Mouse (Mus musculus) left cerebral cortex, adult 8-10 months (tissue): ENCODE measurements at regions not wholly inside any gene's neighbourhood (a gene's known extent, or its start where the extent isn't known, plus 50 kb on each side); places are given as distances from the start of the nearest gene placed in this dataset.

ENCODE experiments used
- DNase-seq, 2 experiments: peaks; one replicate each; pipeline ENCODE4 v3.0.0; 2022; ENCODE audit warnings: low spot score in 2 of 2

DNA sequence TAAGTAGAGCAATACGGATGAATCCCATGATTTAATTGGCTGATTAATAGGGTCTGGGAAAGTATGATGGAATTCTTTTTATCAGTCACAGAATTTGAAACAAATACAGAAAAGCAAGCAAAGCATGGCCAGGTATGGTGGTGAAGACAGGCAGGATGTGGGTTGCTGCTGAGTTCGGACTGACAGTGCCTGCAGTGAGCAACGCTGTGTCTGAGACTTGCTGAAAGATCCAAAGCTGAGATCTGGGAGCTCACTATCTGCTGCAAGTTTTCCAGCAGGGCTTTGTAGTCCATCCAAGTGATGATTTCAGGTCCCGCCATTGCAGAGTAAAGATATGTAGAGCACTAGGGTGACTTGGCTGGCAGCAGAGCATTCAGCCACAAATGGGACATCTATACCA is 189.3 kb upstream of the Ahr start:
- no peak for DNase-seq

DNA sequence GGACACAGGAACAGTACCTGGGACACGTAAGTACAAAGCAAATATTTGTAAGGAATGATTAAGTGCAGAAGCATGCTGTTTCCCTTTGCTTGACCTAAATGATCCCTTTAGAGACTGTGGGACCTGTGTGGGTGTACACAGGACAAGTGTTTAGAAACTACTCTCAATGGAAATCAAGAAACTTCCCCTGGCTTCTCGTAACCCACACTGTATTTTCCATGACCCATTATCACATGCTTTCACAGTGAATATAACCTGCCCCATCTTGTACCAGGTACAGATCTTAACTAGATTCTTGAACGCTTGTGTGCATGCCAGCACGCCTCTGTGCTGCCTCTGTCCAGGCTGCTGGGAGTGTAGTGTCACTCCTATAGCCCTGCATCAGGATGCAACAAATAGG is 177.8 kb upstream of the Ahr start:
- no peak for DNase-seq

DNA sequence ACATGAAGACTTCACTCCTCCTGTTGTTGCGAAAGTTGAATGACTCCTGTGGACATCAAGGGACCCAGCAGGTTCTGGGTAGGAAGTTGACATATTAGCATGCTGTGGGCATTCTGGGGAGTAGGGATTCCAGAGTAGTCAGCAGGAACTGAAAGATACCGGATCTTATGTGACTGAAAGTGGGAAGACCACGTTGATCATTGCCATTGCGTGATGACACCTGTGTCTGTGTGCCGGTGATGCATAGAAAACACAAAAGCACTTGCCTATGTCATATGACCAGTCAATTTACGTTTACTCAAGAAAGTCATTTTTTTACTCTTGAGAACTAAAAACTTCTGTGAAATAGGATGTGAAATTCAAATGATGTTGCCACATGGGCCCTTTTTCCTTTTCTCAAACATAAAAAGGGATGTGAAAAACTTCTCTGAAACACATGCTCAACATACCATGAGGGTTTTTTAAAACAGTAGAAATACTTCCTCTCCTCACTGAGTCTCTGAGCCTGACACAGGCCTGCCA is 176.8 kb upstream of the Ahr start:
- no peak for DNase-seq

DNA sequence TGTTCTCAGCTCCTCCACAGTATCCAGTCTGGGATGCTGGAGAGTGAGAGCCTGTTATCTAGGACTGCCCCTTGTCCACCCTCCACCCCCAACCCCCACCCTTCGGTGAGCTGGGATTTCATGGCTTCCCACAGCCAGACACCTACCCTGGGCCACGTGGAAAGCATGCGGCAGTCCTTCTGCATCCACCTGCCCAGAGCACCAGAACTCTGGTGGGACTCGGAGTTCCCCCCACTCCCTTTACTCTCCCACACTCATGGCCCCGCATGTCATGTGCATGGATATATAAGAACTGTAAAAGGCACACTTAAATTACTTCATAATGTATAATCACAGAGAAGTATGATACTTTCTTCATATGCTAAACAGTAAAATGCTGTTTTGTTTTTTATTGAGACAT is 175.5 kb upstream of the Ahr start:
- no peak for DNase-seq

DNA sequence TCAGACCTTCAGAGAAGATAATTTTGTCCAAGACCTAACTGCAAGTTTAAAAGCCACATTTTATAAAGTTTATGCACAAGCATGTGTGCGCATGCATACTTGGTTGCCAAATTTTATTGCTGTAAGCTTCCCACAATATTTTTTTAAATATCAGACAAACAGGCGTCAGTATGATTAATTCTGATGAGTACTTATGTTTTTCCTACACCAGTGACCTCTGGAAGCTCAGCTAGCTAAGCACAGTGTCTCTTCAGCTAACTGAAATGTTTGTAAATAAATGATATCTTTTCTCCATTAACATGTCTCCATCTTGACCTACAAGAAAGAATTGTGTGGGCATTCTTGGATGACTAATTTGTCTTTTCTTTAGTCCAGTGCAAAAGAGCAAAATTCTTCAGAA is 168.6 kb upstream of the Ahr start:
- no peak for DNase-seq

DNA sequence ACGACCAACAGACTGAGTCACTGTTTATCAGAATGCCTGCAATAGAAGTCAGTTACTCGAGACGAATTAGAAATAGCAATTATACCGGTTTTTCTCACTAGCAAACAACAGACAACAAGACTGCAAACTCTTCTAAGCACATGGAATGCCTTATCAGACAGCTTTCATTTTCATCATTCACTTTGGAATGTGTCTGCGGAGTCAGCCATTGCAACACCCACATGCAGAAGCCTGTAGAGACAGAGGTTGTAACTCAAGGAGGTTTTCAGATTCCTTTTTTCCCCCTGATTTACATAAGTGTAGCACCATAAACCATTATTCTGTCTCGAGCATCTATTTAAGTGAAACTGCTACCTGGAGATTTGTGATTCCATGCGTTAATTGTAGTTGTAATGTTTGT is 167.8 kb upstream of the Ahr start:
- DNase-seq: no peak

DNA sequence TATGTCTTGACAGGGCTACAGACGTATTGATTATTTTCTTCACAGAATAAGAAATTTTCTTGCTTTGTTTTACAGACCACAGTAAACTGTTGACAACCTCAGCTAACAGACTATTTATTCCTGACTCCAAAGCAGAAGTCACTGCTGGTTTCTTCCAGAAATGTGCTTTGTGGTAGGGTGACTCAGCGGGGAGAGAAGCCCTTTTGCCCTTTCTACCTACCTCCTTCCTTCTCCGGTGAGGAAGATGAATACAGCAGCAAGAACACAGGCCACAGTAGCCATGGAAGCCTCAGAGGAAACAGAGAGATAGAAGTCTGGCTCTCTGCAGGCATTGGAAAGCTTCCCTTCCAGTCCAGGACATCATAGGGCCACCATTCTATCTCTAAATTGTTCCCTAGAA is 159.4 kb upstream of the Ahr start:
- DNase-seq: no peak

DNA sequence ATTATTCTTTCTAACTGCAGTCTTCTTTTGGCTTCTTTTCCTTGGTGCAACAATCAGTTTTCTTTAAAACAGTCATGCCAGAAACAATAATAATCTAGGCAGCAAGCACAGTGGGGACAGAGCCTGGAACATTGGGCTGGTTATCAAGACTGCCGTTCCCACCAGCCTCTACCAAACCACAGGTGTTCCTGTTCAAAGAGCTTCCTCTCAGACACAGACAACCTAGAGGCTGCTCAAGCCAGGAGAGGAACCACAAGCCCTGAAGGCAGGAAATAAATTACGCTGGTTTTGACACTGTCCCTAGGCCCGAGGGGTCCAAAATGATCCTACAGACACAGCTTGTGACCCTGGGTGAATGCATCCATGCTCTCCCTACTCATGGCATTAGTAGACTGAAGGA is 156.1 kb upstream of the Ahr start:
- DNase-seq: no peak

DNA sequence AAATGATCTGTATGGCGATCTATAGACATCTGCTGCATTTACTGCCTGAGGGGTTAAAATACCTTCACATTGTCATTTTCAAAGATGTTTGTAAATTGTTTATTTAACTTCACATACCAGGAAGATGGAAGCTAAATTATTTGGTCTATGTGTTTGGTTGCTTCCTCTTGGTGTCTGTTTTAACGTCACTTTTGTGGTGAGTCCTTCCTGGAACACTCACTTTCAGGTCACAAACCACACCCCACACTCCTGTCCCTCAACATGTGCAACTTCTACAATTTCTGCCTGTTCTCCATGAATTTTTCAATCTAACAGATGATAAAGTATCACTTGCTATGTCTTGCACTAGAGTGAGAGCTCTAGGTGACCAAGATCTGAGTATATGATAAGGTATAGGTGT is 151.4 kb upstream of the Ahr start:
- DNase-seq: no peak

DNA sequence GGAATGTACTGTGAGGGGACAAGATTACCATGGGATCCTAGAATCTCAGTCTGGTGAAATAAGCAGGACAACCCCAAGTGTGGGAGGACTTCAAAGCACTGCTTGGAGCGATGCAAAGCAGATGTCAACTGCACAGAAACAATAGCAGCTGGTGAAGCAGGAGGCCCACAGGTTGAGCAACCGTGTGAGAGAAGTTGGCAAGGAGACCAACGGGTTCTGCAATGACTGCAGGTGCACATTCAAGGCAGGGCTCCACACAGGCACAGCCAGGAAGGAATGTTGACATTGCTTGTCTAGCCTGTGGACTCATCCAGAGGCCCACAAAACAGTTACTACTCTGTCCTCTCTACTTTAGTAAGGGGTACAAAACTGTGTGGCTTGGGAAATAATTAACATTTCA is 150.4 kb upstream of the Ahr start:
- peak in 1 of 2 experiments; percentile 8 for DNase-seq

DNA sequence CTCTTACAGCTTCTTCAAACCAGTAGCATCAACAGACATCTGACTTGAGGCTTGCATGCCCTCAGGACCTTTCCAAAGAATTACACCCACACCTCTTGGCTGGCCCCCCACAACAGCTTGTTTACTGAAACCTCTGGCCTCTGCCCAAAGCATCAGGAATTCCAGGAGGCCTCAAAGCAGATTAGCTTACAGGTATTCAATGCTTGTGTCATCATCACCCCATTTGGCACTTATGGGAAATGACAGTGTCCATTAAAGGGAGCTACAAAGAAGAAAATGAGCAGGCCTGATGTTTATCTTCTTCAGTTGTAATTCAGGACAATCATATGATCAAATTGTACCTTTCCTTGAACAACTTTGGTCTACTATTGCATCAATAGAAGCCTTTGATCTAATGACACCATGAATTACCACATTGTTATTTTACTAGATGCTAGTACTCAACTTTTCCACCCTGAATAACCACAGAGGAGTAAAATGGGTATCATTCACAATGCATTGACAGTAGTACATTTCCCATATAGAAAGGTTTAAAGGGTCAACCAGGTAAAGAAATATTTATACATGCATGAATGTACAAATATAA is 147.1 kb upstream of the Ahr start:
- DNase-seq: no peak

DNA sequence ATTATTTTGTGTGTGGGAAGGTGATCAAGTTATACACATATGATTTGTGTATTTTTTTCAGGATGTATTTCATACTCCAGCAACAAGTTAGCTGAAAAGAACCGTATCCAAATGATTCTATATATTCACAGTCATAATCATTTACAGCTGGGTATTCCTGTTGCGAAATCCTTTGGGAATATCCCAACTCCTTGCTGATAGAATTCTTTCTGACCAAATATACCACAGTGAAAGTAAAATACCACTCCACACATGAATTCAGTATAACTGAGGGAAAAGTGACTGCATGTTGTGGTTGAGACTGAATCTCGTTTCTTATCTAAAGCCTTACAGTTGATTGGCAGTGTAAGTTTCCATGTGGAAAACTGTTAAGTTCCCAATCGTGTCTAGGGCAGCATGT is 145.1 kb upstream of the Ahr start:
- no peak for DNase-seq

DNA sequence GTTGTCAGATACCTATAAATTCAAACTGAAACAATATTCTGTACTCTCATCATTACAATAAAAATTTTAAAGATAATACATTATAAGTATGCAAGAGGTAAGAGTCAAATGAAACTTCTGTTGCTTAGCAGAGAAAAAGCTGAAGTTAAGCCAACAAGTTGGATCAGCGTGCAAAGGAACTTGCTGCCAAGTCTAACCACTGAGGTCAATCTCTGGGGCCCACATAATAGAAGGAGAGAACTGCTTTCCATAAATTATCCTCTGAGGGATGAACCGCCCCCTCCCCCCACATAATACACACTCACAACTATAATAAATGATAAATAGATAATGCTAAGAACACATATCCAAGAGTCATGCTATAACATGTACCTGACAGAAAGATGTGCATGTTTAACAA is 144.2 kb upstream of the Ahr start:
- no peak for DNase-seq

DNA sequence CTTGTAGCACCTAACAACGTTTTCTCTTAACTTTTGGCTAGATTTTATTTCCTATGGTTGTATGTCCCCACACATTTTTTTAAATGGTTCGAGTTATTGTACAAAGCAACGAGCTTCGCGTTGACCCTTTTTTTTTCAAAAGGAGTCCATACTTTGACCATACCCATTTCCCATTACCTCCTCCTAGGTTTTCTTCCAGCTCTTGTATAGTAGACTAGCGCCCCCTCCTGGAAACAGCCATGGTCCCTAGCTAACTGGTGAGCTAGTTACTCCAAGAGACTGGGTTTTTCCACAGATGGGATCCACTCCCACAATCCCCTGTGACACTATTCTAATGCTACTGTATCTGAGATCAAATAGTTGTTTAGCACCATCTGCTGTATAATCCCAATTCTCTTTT is 139.6 kb upstream of the Ahr start:
- peak in 1 of 2 experiments; percentile 5 for DNase-seq

DNA sequence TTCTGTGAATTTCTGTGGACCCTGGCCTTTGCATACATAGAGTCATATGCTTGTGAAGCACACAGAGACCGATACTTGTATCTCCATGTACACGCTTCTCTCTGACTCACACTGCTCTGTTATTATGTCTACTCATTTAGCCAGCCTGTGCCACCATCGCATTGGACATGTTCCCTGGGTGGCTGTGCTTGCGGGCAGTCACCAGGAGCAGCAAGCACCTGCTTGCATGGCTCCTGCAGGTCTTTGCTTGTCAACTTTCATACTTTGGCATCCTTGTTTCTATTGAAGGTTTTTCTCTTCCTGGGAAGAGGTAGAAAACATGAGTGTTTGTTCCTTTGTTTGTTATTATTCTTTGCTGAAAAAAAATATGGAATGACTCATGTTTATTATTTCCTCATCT is 136.1 kb upstream of the Ahr start:
- DNase-seq: no peak

DNA sequence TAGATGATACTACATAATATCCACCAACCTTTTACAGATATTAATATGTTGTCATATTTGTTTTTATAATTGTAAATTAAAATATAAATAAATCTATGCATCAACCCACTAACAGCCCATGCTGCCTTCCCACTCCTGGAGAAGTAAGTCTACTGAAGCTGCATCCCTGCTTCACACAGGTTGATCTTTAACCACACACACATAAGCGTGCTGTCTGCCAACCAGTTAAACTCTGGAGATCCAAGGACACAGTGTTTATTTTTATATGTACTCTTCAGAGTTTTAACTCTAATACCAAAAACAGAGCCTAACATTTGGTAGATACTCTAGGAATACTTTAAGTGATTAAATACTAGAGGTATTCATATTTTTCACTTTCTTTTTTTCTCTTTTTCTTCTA is 133.9 kb upstream of the Ahr start:
- no peak for DNase-seq

DNA sequence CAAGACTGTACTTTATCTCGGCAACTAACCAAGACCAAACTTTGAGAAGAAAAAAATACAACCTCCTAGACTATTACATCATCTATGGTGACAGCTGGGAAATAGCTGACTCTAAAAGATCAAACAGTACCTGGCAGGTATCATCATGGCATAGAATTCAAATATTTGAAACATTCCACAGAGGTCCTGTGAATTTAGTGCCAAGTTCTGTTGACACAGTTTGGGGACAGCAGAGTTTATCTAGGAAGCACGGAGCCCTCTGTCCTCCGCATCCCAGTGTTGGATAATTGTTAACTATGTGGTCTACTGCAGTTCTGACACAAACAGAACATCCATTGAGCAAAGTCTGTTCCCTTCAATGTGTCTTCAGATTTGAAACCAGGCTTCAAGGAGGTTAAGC is 132.9 kb upstream of the Ahr start:
- no peak for DNase-seq

DNA sequence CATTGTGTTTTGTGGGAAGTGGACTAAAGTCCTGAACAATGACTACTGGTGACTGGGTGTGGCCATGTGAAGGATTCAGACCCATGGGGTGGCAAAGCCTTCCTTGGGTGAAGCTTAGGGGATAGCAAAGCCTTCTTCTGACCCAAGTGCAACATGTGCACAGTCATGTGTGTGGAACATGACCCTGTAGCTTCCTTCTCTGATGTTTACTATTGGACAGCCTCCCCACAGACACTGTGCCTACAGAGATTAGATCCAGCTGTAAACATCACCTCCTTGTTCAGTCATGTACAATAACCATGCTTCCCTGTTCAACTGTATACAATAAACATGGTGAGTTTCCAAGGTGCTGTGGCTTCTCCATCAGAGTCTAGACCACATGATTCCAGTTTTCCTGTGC is 132.4 kb upstream of the Ahr start:
- DNase-seq: no peak

DNA sequence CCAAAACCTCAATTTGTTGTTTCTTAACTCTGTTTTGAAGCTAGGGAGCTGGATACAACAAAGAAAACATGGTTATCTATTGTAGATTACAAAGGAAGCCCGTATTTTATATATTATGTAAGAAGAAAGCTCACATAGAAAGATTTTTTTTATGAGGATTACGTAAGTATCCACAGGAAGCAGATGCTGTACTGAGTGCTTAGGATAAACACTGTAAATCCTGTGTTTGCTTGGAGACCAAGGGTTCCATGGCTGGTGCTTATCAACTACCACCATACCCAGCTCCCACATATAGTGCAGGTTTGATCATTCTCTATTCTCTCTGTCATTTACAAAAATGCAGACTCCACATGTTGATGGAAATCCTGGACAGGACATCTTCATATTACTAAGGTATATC is 131.2 kb upstream of the Ahr start:
- no peak for DNase-seq

DNA sequence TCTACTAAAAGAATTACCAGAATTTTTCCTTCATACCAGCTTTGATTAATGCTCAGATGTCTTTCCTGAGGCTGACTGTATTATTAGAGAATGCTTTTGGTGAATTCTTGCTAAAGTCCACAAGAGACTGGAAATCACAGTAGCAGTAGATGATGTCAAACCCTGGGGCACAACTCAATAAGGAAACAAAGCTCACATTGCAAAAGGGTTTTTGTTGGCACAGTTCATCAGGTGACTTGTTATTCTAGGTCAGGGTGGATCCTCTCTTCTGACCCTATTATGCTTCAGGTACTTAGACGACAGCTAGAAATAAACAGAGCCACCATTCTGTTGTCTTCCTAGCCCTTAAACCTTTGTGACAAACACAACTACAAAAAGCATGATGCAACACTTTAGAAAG is 128.2 kb upstream of the Ahr start:
- DNase-seq: no peak

DNA sequence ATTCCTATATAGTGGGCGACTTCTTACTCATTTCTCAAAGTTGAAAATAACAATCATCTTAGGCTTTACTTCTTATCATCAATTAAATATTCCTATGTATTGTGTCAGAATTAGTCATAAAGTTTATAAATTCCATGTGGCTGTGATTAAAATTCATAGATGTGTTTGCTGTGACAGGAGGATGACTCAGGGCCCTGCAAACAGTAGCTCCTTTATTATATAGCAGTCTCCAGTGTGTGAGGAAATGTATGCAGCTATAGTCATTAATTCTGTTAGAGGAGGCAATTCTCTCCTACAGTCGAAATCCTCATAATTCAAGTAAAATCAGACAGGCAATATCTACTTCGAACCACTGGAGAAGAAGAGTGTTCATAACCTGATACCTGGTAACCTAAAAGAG is 121.7 kb upstream of the Ahr start:
- no peak for DNase-seq

DNA sequence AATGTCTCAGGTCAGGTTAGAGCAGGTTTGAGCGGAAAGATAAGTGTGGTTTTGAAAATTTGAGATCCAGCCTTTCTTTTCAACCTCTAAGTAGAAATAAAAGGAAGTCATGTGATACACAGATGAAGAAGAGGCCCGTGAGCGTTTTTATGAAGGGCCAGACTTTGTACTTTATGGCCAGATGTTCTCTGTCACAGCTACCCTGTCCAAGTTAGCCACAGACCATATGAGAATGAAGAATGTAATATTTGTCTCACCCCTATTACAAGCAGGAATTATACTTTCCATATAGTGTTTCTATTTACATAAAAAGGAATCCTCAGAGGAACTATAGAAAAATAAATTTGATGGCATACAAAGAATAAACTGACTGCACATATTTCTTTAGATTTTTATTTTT is 114.9 kb upstream of the Ahr start:
- DNase-seq: no peak

DNA sequence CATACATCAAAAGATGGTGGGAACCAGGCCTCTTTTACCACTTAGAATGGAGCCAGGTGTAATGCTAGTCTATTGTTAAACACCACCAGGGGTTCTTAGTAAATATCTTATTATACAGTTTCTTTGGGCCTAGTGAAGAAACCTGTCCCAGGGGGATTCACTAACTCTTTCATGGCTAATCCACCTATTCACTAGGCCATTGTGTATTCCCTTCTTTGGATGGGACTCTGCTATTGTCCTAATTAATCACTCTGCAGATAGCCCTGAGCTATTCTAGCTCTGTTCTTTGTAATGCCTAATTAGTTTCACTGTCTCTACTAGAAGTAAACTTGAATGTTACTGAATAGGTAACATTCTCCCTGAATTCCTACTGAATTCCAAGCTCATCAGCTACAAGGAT is 107.6 kb upstream of the Ahr start:
- no peak for DNase-seq

DNA sequence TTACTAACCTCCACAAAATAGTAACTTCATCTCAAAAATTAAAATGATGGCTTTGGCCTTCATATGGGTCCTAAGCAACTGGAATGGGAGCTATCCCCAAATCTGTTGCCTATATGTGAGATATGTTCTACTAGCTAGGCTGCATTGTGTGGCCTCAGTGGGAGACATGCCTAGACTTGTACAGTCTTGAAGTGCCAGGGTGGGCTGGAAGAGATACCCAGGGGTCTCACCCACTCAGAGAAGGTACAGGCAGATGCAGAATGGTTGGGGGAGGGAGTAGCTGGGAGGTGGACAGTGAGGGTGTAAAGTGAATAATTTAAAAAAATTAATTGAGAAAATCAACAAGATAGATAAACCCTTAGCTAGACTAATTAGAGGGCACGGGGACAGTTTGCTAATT is 106.9 kb upstream of the Ahr start:
- no peak for DNase-seq
